Mouse (Mus musculus) myocyte (in vitro differentiated cells): Measurements from ENCODE around the gene Creb3l2.

Experiments used
- CEBPB ChIP-seq: IDR thresholded peaks from 2 replicates; pipeline ENCODE4 v1.6.1; 2011; ENCODE audit warnings: mild to moderate bottlenecking, moderate library complexity; ENCODE audit not compliant: poor library complexity, insufficient read depth, severe bottlenecking
- E2F4 ChIP-seq: IDR thresholded peaks from one replicate; pipeline ENCODE4 v1.6.1; 2011; ENCODE audit warnings: mild to moderate bottlenecking, control low read depth, moderate library complexity; ENCODE audit not compliant: insufficient read depth
- MAX ChIP-seq: IDR thresholded peaks from one replicate; pipeline ENCODE4 v1.6.1; 2011; ENCODE audit warnings: low read depth, mild to moderate bottlenecking, control low read depth
- MYOD1 ChIP-seq, 3 experiments: IDR thresholded peaks; one replicate each; pipeline ENCODE4 v1.6.1; 2011; ENCODE audit warnings: control low read depth in 2 of 3, low read depth in 2 of 3, mild to moderate bottlenecking in 2 of 3, moderate library complexity in 1 of 3; ENCODE audit not compliant: insufficient read length in 2 of 3, control insufficient read depth in 1 of 3
- MYOG ChIP-seq, 3 experiments: IDR thresholded peaks; one replicate each; pipeline ENCODE4 v1.6.1; 2011; ENCODE audit warnings: control low read depth in 2 of 3, low read depth in 2 of 3, mild to moderate bottlenecking in 2 of 3; ENCODE audit not compliant: insufficient read length in 2 of 3, control insufficient read depth in 1 of 3, insufficient read depth in 1 of 3
- POLR2A ChIP-seq: IDR thresholded peaks from one replicate; pipeline ENCODE4 v1.6.1; 2011; ENCODE audit warnings: low read depth, mild to moderate bottlenecking, control low read depth, moderate library complexity; ENCODE audit not compliant: insufficient read length
- POLR2AphosphoS2 ChIP-seq: IDR thresholded peaks from one replicate; pipeline ENCODE4 v1.6.1; 2011; ENCODE audit warnings: low read depth, control low read depth; ENCODE audit not compliant: insufficient read length
- SRF ChIP-seq: IDR thresholded peaks from one replicate; pipeline ENCODE4 v1.6.1; 2011; ENCODE audit warnings: low read depth; ENCODE audit not compliant: control insufficient read depth, insufficient read length
- TCF12 ChIP-seq: IDR thresholded peaks from one replicate; pipeline ENCODE4 v1.6.1; 2011; ENCODE audit warnings: mild to moderate bottlenecking, control low read depth; ENCODE audit not compliant: poor library complexity, insufficient read depth, severe bottlenecking
- USF1 ChIP-seq: IDR thresholded peaks from one replicate; pipeline ENCODE4 v1.6.1; 2011; ENCODE audit warnings: low read depth, mild to moderate bottlenecking, control low read depth, moderate library complexity

GRCm38 (mm10) chr6:37306616-37307015 is 135.3 kb downstream of the Creb3l2 start:
- no peak for TF ChIP-seq POLR2A
- no peak for TF ChIP-seq MAX
- TF ChIP-seq TCF12 = no peak
- no peak for TF ChIP-seq MYOG (IDR thresholded peaks at IDR 0.05; ENCODE audit: control insufficient read depth in 1 of 3, insufficient read depth in 1 of 3, insufficient read length in 2 of 3, low read depth in 2 of 3)
- no peak for TF ChIP-seq POLR2AphosphoS2
- no peak for TF ChIP-seq E2F4
- TF ChIP-seq CEBPB = no peak
- TF ChIP-seq MYOD1 (IDR thresholded peaks at IDR 0.05; ENCODE audit: control insufficient read depth in 1 of 3, insufficient read length in 2 of 3, low read depth in 2 of 3) = no peak
- TF ChIP-seq USF1 = no peak
- TF ChIP-seq SRF = no peak
